26 mouse cellular contexts compared by ENCODE assay signal in genomic region chr1:194980826-194981435, GRCm38 (mm10). TPM values are rescaled to one million over a fixed set of nuclear protein-coding genes. Genes with fewer than 3 reads are reported as not detected.
DNase-seq lines count a peak whose midpoint lies in the region; ATAC-seq and TF ChIP-seq lines count a peak whose summit lies in the region.
"Had no signal": no experiment of that assay in that cellular context is flagged by ENCODE, and none has a peak within 500 bp of the region (broad histone marks: within the 10 kb centered on the region; RNA-seq: fewer than 3 reads in every experiment).

No protein-coding gene starts in this region.

- in situ Hi-C loops in CH12.LX (cut with MboI; ENCODE audit: low pct_ligation_motif_present, low pct_unique_long_range_greater_than_20kb, low sequenced_read_pairs), result no loop called here

- dilution Hi-C loops in CH12.LX (cut with MboI; ENCODE audit: extremely low pct_ligation_motif_present, extremely low pct_unique_long_range_greater_than_20kb, low sequenced_read_pairs), result no loop called here

- H3K9me3 ChIP-seq in CH12.LX (replicated peaks; ENCODE audit: low read length), result no peaks in the 10 kb centered on the region
- H3K9me3 ChIP-seq in liver, embryonic 16.5 days (replicated peaks; ENCODE audit: control insufficient read depth, low read length), result no peaks in the 10 kb centered on the region
- no peaks in the 10 kb centered on the region for H3K9me3 ChIP-seq in forebrain, postnatal 0 days (ENCODE audit: low read length)
- no peaks in the 10 kb centered on the region for H3K9me3 ChIP-seq in neural tube, embryonic 15.5 days (replicated peaks)
- H3K9me3 ChIP-seq: heart, embryonic 15.5 days; hindbrain, embryonic 15.5 days; intestine, embryonic 15.5 days; limb, embryonic 15.5 days; midbrain, embryonic 10.5 days; stomach, embryonic 15.5 days had no signal

- ATAC-seq in liver, embryonic 16.5 days (ENCODE audit: low read depth), result peak; percentile 30
- no peak for ATAC-seq in forebrain, postnatal 0 days
- ATAC-seq in neural tube, embryonic 15.5 days (ENCODE audit: low FRiP score), result no peak
- no peak for ATAC-seq in megakaryocyte, adult 5-6 weeks (ENCODE audit: poor library complexity, severe bottlenecking)
- ATAC-seq: forebrain, embryonic 14.5 days; intestine, embryonic 15.5 days had no signal

- H3K27ac ChIP-seq in CH12.LX (ENCODE audit: insufficient read depth, low read depth), result no peak overlapping the region
- H3K27ac ChIP-seq in liver, embryonic 16.5 days (ENCODE audit: low read length), result peak overlapping the region; percentile 44; the same call in 1 of the 2 replicates
- no peak overlapping the region for H3K27ac ChIP-seq in forebrain, postnatal 0 days (ENCODE audit: low read depth, low read length)
- no peak overlapping the region for H3K27ac ChIP-seq in neural tube, embryonic 15.5 days (replicated peaks)
- H3K27ac ChIP-seq: heart, embryonic 15.5 days; hindbrain, embryonic 15.5 days; intestine, embryonic 15.5 days; limb, embryonic 15.5 days; midbrain, embryonic 10.5 days; stomach, embryonic 15.5 days had no signal

- DNase-seq in 416B (ENCODE audit: low read depth), result peak; percentile 32
- peak; percentile 45 for DNase-seq in CH12.LX (ENCODE audit: extremely low read depth)
- DNase-seq in liver, result peak; percentile 30
- no peak for DNase-seq in forebrain, postnatal 0 days
- DNase-seq: adrenal gland, postnatal 10 days; cerebellum, adult 9-10 months; gastrocnemius, postnatal 14 days; heart, postnatal 4 days; kidney, adult 8-10 months; kidney, postnatal 25 days; left cerebral cortex, postnatal 4 days; lung, postnatal 4 days; right cerebral cortex, adult 18-20 months; right cerebral cortex, postnatal 4 days; thymus, adult 18-20 months; thymus, postnatal 4 days had no signal

- no peak for TF ChIP-seq CTCF in CH12.LX (conservative IDR thresholded peaks at IDR 0.05 in 1 of 2, IDR thresholded peaks at IDR 0.05 in 1 of 2; ENCODE audit: low read depth in 2 of 2, low read length in 2 of 2)
- TF ChIP-seq CTCF in forebrain, postnatal 0 days (IDR thresholded peaks at IDR 0.05; ENCODE audit: low read depth), result no peak

- TF ChIP-seq RAD21 in CH12.LX (IDR thresholded peaks at IDR 0.05; ENCODE audit: low read depth, low read length), result no peak

- peaks cover 28 to 65% of the 10 kb centered on the region in 2 experiments for H3K4me1 ChIP-seq in CH12.LX (ENCODE audit: control insufficient read depth in 1 of 2, insufficient read depth in 2 of 2)
- peaks cover 40% of the 10 kb centered on the region for H3K4me1 ChIP-seq in liver, embryonic 16.5 days (ENCODE audit: control insufficient read depth, low read depth, low read length)
- peaks cover 16% of the 10 kb centered on the region for H3K4me1 ChIP-seq in forebrain, postnatal 0 days (ENCODE audit: insufficient read depth)
- H3K4me1 ChIP-seq in neural tube, embryonic 15.5 days, result peaks cover 27% of the 10 kb centered on the region

- no peak overlapping the region; the same call in 1 of the 2 replicates for H3K9ac ChIP-seq in CH12.LX (ENCODE audit: insufficient read depth, low read depth)
- no peak overlapping the region for H3K9ac ChIP-seq in liver, embryonic 16.5 days (ENCODE audit: low read depth, low read length)
- no peak overlapping the region for H3K9ac ChIP-seq in forebrain, postnatal 0 days
- no peak overlapping the region for H3K9ac ChIP-seq in neural tube, embryonic 15.5 days (replicated peaks)
- H3K9ac ChIP-seq: heart, embryonic 15.5 days; hindbrain, embryonic 15.5 days; intestine, embryonic 15.5 days; limb, embryonic 15.5 days; stomach, embryonic 15.5 days had no signal

- no peaks in the 10 kb centered on the region for H3K27me3 ChIP-seq in CH12.LX (replicated peaks)
- no peaks in the 10 kb centered on the region for H3K27me3 ChIP-seq in liver, embryonic 16.5 days (ENCODE audit: control insufficient read depth, insufficient read depth, low read depth, low read length)
- H3K27me3 ChIP-seq in forebrain, postnatal 0 days (ENCODE audit: insufficient read depth, low read length), result no peaks in the 10 kb centered on the region
- H3K27me3 ChIP-seq in neural tube, embryonic 15.5 days (replicated peaks), result no peaks in the 10 kb centered on the region
- H3K27me3 ChIP-seq: heart, embryonic 15.5 days; hindbrain, embryonic 15.5 days; intestine, embryonic 15.5 days; limb, embryonic 15.5 days; stomach, embryonic 15.5 days had no signal

- TF ChIP-seq EP300 in CH12.LX (IDR thresholded peaks at IDR 0.05; ENCODE audit: low read length), result no peak

- H3K36me3 ChIP-seq in CH12.LX (replicated peaks in 1 of 2; ENCODE audit: control insufficient read depth in 1 of 2, insufficient read depth in 1 of 2, low read length in 1 of 2), result peaks cover 0 to 1% of the 10 kb centered on the region in 2 experiments
- H3K36me3 ChIP-seq in liver, embryonic 16.5 days (ENCODE audit: control insufficient read depth, insufficient read depth), result no peaks in the 10 kb centered on the region
- H3K36me3 ChIP-seq in forebrain, postnatal 0 days (ENCODE audit: insufficient read depth), result peaks cover 3% of the 10 kb centered on the region; the same call in 1 of the 2 replicates
- no peaks in the 10 kb centered on the region for H3K36me3 ChIP-seq in neural tube, embryonic 15.5 days
- H3K36me3 ChIP-seq: heart, embryonic 15.5 days; hindbrain, embryonic 15.5 days; intestine, embryonic 15.5 days; limb, embryonic 15.5 days; midbrain, embryonic 10.5 days; stomach, embryonic 15.5 days had no signal

- 13% methylated on average over 1 of the region's 1 CpGs for WGBS in liver, embryonic 16.5 days (ENCODE audit: insufficient replicate concordance)
- 80% methylated on average over 1 of the region's 1 CpGs for WGBS in forebrain, postnatal 0 days
- 82% methylated on average over 1 of the region's 1 CpGs for WGBS in neural tube, embryonic 15.5 days

- no peak overlapping the region for H3K4me2 ChIP-seq in CH12.LX (ENCODE audit: insufficient read depth, low read depth, poor library complexity, severe bottlenecking)
- H3K4me2 ChIP-seq in liver, embryonic 16.5 days (ENCODE audit: low read depth, low read length), result peak overlapping the region; percentile 15; the same call in 1 of the 2 replicates
- H3K4me2 ChIP-seq in forebrain, postnatal 0 days (ENCODE audit: low read depth), result no peak overlapping the region
- no peak overlapping the region for H3K4me2 ChIP-seq in neural tube, embryonic 15.5 days
- H3K4me2 ChIP-seq: heart, embryonic 15.5 days; hindbrain, embryonic 15.5 days; intestine, embryonic 15.5 days; limb, embryonic 15.5 days; stomach, embryonic 15.5 days had no signal

- no peak for TF ChIP-seq POLR2A in CH12.LX (IDR thresholded peaks at IDR 0.05; ENCODE audit: low read depth, low read length)

- H3K4me3 ChIP-seq in CH12.LX (replicated peaks in 1 of 3; ENCODE audit: low read depth in 2 of 3, low read length in 2 of 3, poor library complexity in 1 of 3), result no peak overlapping the region
- no peak overlapping the region for H3K4me3 ChIP-seq in liver, embryonic 16.5 days (ENCODE audit: low read depth, low read length)
- H3K4me3 ChIP-seq in forebrain, postnatal 0 days (ENCODE audit: low read depth, low read length), result no peak overlapping the region
- H3K4me3 ChIP-seq in neural tube, embryonic 15.5 days (replicated peaks), result no peak overlapping the region
- H3K4me3 ChIP-seq: heart, embryonic 15.5 days; hindbrain, embryonic 15.5 days; intestine, embryonic 15.5 days; limb, embryonic 15.5 days; midbrain, embryonic 10.5 days; stomach, embryonic 15.5 days had no signal

- peaks cover 11% of the 10 kb centered on the region; the same call in 1 of the 2 replicates for H3K79me2 ChIP-seq in CH12.LX (replicated peaks; ENCODE audit: control insufficient read depth, extremely low read depth, insufficient read depth, poor library complexity, severe bottlenecking)

TF ChIP-seq in CH12.LX, 34 proteins besides CTCF, POLR2A, EP300 and RAD21:
- no peak for TF ChIP-seq JUND (conservative IDR thresholded peaks at IDR 0.05; ENCODE audit: low read depth, low read length)
- peak; percentile 45 for TF ChIP-seq ETS1 (conservative IDR thresholded peaks at IDR 0.05; ENCODE audit: low read depth, low read length)

RNA-seq across cellular contexts. Expression of gene Cd34, which starts 42.3 kb away (rescaled TPM):
- not detected in 2 replicates for total RNA-seq in CH12.LX (2012; rRNA removed)
- not detected in 2 replicates for total RNA-seq in CH12.LX (2014; rRNA removed)
- polyA plus RNA-seq in CH12.LX (2012; ENCODE audit: insufficient read length, low read depth), result not detected in 2 replicates
- 7.7 and 9.4 TPM in 2 replicates for polyA plus RNA-seq in liver, embryonic 16.5 days (2015; fragmentation: Nextera tagmentation; extraction: Ambion mirVana)
- 23.2 and 23.9 TPM in 2 replicates for total RNA-seq in forebrain, postnatal 0 days (2014; rRNA removed)
- 22.0 and 24.5 TPM in 2 replicates for polyA plus RNA-seq in forebrain, postnatal 0 days (2015; fragmentation: Nextera tagmentation; extraction: Ambion mirVana)
- 29.4 and 39.4 TPM in 2 replicates for polyA plus RNA-seq in neural tube, embryonic 15.5 days (2015; fragmentation: Nextera tagmentation; extraction: Ambion mirVana)
- total RNA-seq in megakaryocyte, adult 5-6 weeks (2015), result 11.7 and 15.8 TPM in 2 replicates
- 21.0 and 21.2 TPM in 2 replicates for total RNA-seq in megakaryocyte, adult 5-6 weeks (2017)
